Mouse (Mus musculus): ENCODE results near the gene Cfap74. TPM values are rescaled to one million over a fixed set of nuclear protein-coding genes. Genes with fewer than 3 reads are reported as not detected.
A peak's percentile ranks its signal among the peaks of the same experiment; 100 is the strongest.

Cfap74 gene
- polyA plus RNA-seq (2015; fragmentation: Nextera tagmentation; extraction: Ambion mirVana), result 0.34 and 0.79 TPM in 2 replicates

GRCm38 (mm10) chr4:155409058-155409776 is at the start of gene Cfap74:
Gene Cfap74 (plus strand): TSS chr4:155409190.
- Histone ChIP-seq H3K9ac (ENCODE audit: low read length) (peak within 1 kb of the TSS; percentile 27; the same call in 1 of the 2 replicates), H3K27ac (replicated peaks) (no peak within 1 kb of the TSS), H3K4me3 (ENCODE audit: low read depth, low read length) (peak within 1 kb of the TSS; percentile 40), H3K27me3 (ENCODE audit: control insufficient read depth, insufficient read depth, low read length) (no peaks in the 10 kb centered on the region), H3K4me1 (replicated peaks; ENCODE audit: control insufficient read depth, insufficient read depth) (0 out of 2 replicates have a peak, but pooled peaks cover 3% of the 10 kb centered on the region), H3K4me2 (replicated peaks; ENCODE audit: low read depth) (peak within 1 kb of the TSS; percentile 66), H3K36me3 (ENCODE audit: control insufficient read depth, insufficient read depth, low read length) (no peaks in the 10 kb centered on the region), H3K9me3 (ENCODE audit: control insufficient read depth, low read length) (no peaks in the 10 kb centered on the region)
- ATAC-seq (ENCODE audit: low FRiP score, low TSS enrichment) (peak; percentile 71; the same call in 1 of the 2 replicates), DNase-seq (ENCODE audit: low spot score) (peak; percentile 66)
- under 1% methylated on average over 35 of the region's 35 CpGs for WGBS
- TF ChIP-seq CTCF (IDR thresholded peaks at IDR 0.05; ENCODE audit: low read depth) (no peak), EP300 (optimal IDR thresholded peaks at IDR 0.05) (no peak)

- Histone ChIP-seq H3K36me3 (ENCODE audit: control insufficient read depth, insufficient read depth, low read length) (no peaks in the 10 kb centered on the region), H3K4me3 (ENCODE audit: low read depth, low read length) (no peak overlapping the region), H3K27me3 (ENCODE audit: control insufficient read depth, insufficient read depth, low read length) (peaks cover 2% of the 10 kb centered on the region; the same call in 1 of the 2 replicates), H3K27ac (replicated peaks) (no peak overlapping the region), H3K9me3 (ENCODE audit: control insufficient read depth, low read length) (no peaks in the 10 kb centered on the region), H3K9ac (ENCODE audit: low read length) (no peak overlapping the region), H3K4me1 (replicated peaks; ENCODE audit: control insufficient read depth, insufficient read depth) (no peaks in the 10 kb centered on the region), H3K4me2 (replicated peaks; ENCODE audit: low read depth) (peak overlapping the region; percentile 49)
- TF ChIP-seq EP300 (optimal IDR thresholded peaks at IDR 0.05) (no peak), CTCF (IDR thresholded peaks at IDR 0.05; ENCODE audit: low read depth) (no peak)
- no peak for ATAC-seq (ENCODE audit: low FRiP score, low TSS enrichment)
- DNase-seq (ENCODE audit: low spot score), result peak; percentile 25
- 42% methylated on average over 12 of the region's 12 CpGs for WGBS
These were observed 49.2 kb upstream of the Cfap74 start for GRCm38 (mm10) chr4:155359560-155360464.

GRCm38 (mm10) chr4:155360856-155361255 is 48.1 kb upstream of the Cfap74 start:
- peak overlapping the region; percentile 49 for H3K4me2 ChIP-seq (replicated peaks; ENCODE audit: low read depth)
- peaks cover 2% of the 10 kb centered on the region; the same call in 1 of the 2 replicates for H3K27me3 ChIP-seq (ENCODE audit: control insufficient read depth, insufficient read depth, low read length)
- peak overlapping the region; percentile 23; the same call in 1 of the 2 replicates for H3K9ac ChIP-seq (ENCODE audit: low read length)
- TF ChIP-seq CTCF (IDR thresholded peaks at IDR 0.05; ENCODE audit: low read depth) (no peak), EP300 (optimal IDR thresholded peaks at IDR 0.05) (no peak)
- DNase-seq (ENCODE audit: low spot score) (peak; percentile 67), ATAC-seq (ENCODE audit: low FRiP score, low TSS enrichment) (peak; percentile 51)
- H3K9me3 ChIP-seq (ENCODE audit: control insufficient read depth, low read length), result no peaks in the 10 kb centered on the region
- WGBS, result under 1% methylated on average over 42 of the region's 42 CpGs
- H3K36me3 ChIP-seq (ENCODE audit: control insufficient read depth, insufficient read depth, low read length), result no peaks in the 10 kb centered on the region
- peak overlapping the region; percentile 44 for H3K4me3 ChIP-seq (ENCODE audit: low read depth, low read length)
- H3K4me1 ChIP-seq (replicated peaks; ENCODE audit: control insufficient read depth, insufficient read depth), result no peaks in the 10 kb centered on the region
- peak overlapping the region; percentile 78 for H3K27ac ChIP-seq (replicated peaks)

- ATAC-seq (ENCODE audit: low FRiP score, low TSS enrichment), result peak; percentile 98
- WGBS, result 1% methylated on average over 42 of the region's 51 CpGs
- H3K4me1 ChIP-seq (replicated peaks; ENCODE audit: control insufficient read depth, insufficient read depth), result no peaks in the 10 kb centered on the region
- peak within 1 kb of the TSS; percentile 49 for H3K4me2 ChIP-seq (replicated peaks; ENCODE audit: low read depth)
- peaks cover 2% of the 10 kb centered on the region; the same call in 1 of the 2 replicates for H3K27me3 ChIP-seq (ENCODE audit: control insufficient read depth, insufficient read depth, low read length)
- H3K27ac ChIP-seq (replicated peaks), result peak within 1 kb of the TSS; percentile 81
- TF ChIP-seq CTCF (IDR thresholded peaks at IDR 0.05; ENCODE audit: low read depth) (no peak), EP300 (optimal IDR thresholded peaks at IDR 0.05) (no peak)
- H3K9me3 ChIP-seq (ENCODE audit: control insufficient read depth, low read length), result no peaks in the 10 kb centered on the region
- peak within 1 kb of the TSS; percentile 47 for H3K9ac ChIP-seq (ENCODE audit: low read length)
- peak; percentile 96 for DNase-seq (ENCODE audit: low spot score)
- no peaks in the 10 kb centered on the region for H3K36me3 ChIP-seq (ENCODE audit: control insufficient read depth, insufficient read depth, low read length)
- peak within 1 kb of the TSS; percentile 44 for H3K4me3 ChIP-seq (ENCODE audit: low read depth, low read length)
These were observed 47.6 kb upstream of the Cfap74 start, which contains the start of gene Prkcz for GRCm38 (mm10) chr4:155361303-155361791. Gene Prkcz (minus strand): TSS chr4:155361361.

GRCm38 (mm10) chr4:155362443-155362842 is 46.5 kb upstream of the Cfap74 start:
- DNase-seq (ENCODE audit: low spot score) (no peak), ATAC-seq (ENCODE audit: low FRiP score, low TSS enrichment) (no peak)
- no peaks in the 10 kb centered on the region for H3K9me3 ChIP-seq (ENCODE audit: control insufficient read depth, low read length)
- no peaks in the 10 kb centered on the region for H3K36me3 ChIP-seq (ENCODE audit: control insufficient read depth, insufficient read depth, low read length)
- peaks cover 2% of the 10 kb centered on the region; the same call in 1 of the 2 replicates for H3K27me3 ChIP-seq (ENCODE audit: control insufficient read depth, insufficient read depth, low read length)
- no peak overlapping the region; the same call in 1 of the 2 replicates for H3K4me2 ChIP-seq (replicated peaks; ENCODE audit: low read depth)
- no peak overlapping the region for H3K4me3 ChIP-seq (ENCODE audit: low read depth, low read length)
- no peaks in the 10 kb centered on the region for H3K4me1 ChIP-seq (replicated peaks; ENCODE audit: control insufficient read depth, insufficient read depth)
- no peak for TF ChIP-seq EP300 (optimal IDR thresholded peaks at IDR 0.05)
- no peak for TF ChIP-seq CTCF (IDR thresholded peaks at IDR 0.05; ENCODE audit: low read depth)
- no peak overlapping the region for H3K9ac ChIP-seq (ENCODE audit: low read length)
- no peak overlapping the region for H3K27ac ChIP-seq (replicated peaks)
- 22% methylated on average over 5 of the region's 5 CpGs for WGBS
